Mouse (Mus musculus) MEL (cell line): ENCODE measurements at regions not wholly inside any gene's neighbourhood (a gene's known extent, or its start where the extent isn't known, plus 50 kb on each side); places are given as distances from the start of the nearest gene placed in this dataset.

Experiments used
- CHD1 ChIP-seq: IDR thresholded peaks from 2 replicates; pipeline ENCODE4 v1.6.1; 2012; ENCODE audit warnings: low read depth, mild to moderate bottlenecking, inconsistent platforms, low read length, improper control_type of control experiment
- CHD2 ChIP-seq: IDR thresholded peaks from 2 replicates; pipeline ENCODE4 v1.6.1; 2011; ENCODE audit warnings: low read length, improper control_type of control experiment
- CTCF ChIP-seq, 3 experiments: IDR thresholded peaks in 2 of 3; conservative IDR thresholded peaks in 1 of 3; 2 replicates each; pipeline ENCODE4 v1.5.1; 2011 to 2012; ENCODE audit warnings: low read length in 3 of 3, low read depth in 2 of 3, mild to moderate bottlenecking in 2 of 3, improper control_type of control experiment in 1 of 3, inconsistent platforms in 1 of 3, mixed read lengths in 1 of 3, moderate library complexity in 1 of 3; ENCODE audit not compliant: control insufficient read depth in 1 of 3, insufficient read depth in 1 of 3, poor library complexity in 1 of 3, severe bottlenecking in 1 of 3
- EP300 ChIP-seq, 2 experiments: IDR thresholded peaks; 2 replicates each; pipeline ENCODE4 v1.6.1; 2011; ENCODE audit warnings: improper control_type of control experiment in 2 of 2, low read length in 2 of 2, low read depth in 1 of 2, mild to moderate bottlenecking in 1 of 2
- GABPA ChIP-seq: IDR thresholded peaks from 2 replicates; pipeline ENCODE4 v1.6.1; 2012; ENCODE audit warnings: low read depth, mild to moderate bottlenecking, inconsistent platforms, low read length, improper control_type of control experiment, moderate library complexity
- GATA1 ChIP-seq: IDR thresholded peaks from 2 replicates; pipeline ENCODE4 v1.6.1; 2011; ENCODE audit warnings: low read depth, low read length, improper control_type of control experiment
- MYC ChIP-seq: IDR thresholded peaks from 2 replicates; pipeline ENCODE4 v1.6.1; 2011; ENCODE audit warnings: low read depth, mild to moderate bottlenecking, low read length, improper control_type of control experiment, moderate library complexity
- POLR2A ChIP-seq, 2 experiments: IDR thresholded peaks; 2 replicates each; pipeline ENCODE4 v1.6.1; 2011 to 2012; ENCODE audit warnings: low read length in 2 of 2, mild to moderate bottlenecking in 2 of 2, control low read depth in 1 of 2, improper control_type of control experiment in 1 of 2, low read depth in 1 of 2, moderate library complexity in 1 of 2; ENCODE audit not compliant: control insufficient read depth in 1 of 2, insufficient read depth in 1 of 2, poor library complexity in 1 of 2
- POLR2AphosphoS2 ChIP-seq: IDR thresholded peaks from 2 replicates; pipeline ENCODE4 v1.6.1; 2011; ENCODE audit warnings: low read length, improper control_type of control experiment
- UBTF ChIP-seq: IDR thresholded peaks from 2 replicates; pipeline ENCODE4 v1.6.1; 2012; ENCODE audit warnings: low read depth, mild to moderate bottlenecking, inconsistent platforms, low read length, improper control_type of control experiment, moderate library complexity, borderline replicate concordance; ENCODE audit not compliant: insufficient read depth
- USF1 ChIP-seq: IDR thresholded peaks from 2 replicates; pipeline ENCODE4 v1.6.1; 2014; ENCODE audit warnings: low read depth, mild to moderate bottlenecking, inconsistent platforms, low read length, improper control_type of control experiment, moderate library complexity
- USF2 ChIP-seq, 2 experiments: IDR thresholded peaks; 2 replicates each; pipeline ENCODE4 v1.6.1; 2011 to 2012; ENCODE audit warnings: improper control_type of control experiment in 2 of 2, low read length in 2 of 2, borderline replicate concordance in 1 of 2, inconsistent platforms in 1 of 2, low read depth in 1 of 2, mild to moderate bottlenecking in 1 of 2; ENCODE audit not compliant: insufficient read depth in 1 of 2

GRCm38 (mm10) chr13:69946615-69947014, 144.4 kb downstream of the Med10 start:
- TF ChIP-seq CTCF (IDR thresholded peaks at IDR 0.05 in 2 of 3, conservative IDR thresholded peaks at IDR 0.05 in 1 of 3; ENCODE audit: control insufficient read depth in 1 of 3, insufficient read depth in 1 of 3, low read depth in 2 of 3, low read length in 3 of 3, poor library complexity in 1 of 3, severe bottlenecking in 1 of 3) (no peak), POLR2A (IDR thresholded peaks at IDR 0.05; ENCODE audit: control insufficient read depth in 1 of 2, insufficient read depth in 1 of 2, low read depth in 1 of 2, low read length in 2 of 2, poor library complexity in 1 of 2) (no peak), USF2 (IDR thresholded peaks at IDR 0.05; ENCODE audit: borderline replicate concordance in 1 of 2, insufficient read depth in 1 of 2, low read depth in 1 of 2, low read length in 2 of 2) (no peak), MYC (no peak), EP300 (IDR thresholded peaks at IDR 0.05; ENCODE audit: low read depth in 1 of 2, low read length in 2 of 2) (no peak), CHD1 (no peak), CHD2 (no peak), USF1 (no peak), UBTF (no peak), GABPA (no peak), POLR2AphosphoS2 (no peak), GATA1 (no peak)
